Mouse (Mus musculus) adrenal gland, postnatal 25 days (tissue): ENCODE results near the gene Vmn2r54. TPM values are rescaled to one million over a fixed set of nuclear protein-coding genes. Genes with fewer than 3 reads are reported as not detected.
"Not testable (repeated sequence)": the region's sequence is repeated elsewhere in the genome, so short reads cannot be mapped to it uniquely, and the experiment has no call there.

Experiments
- DNase-seq: peaks from one replicate; pipeline ENCODE4 v3.0.0; 2021; ENCODE audit warnings: mixed read lengths
- long read RNA-seq: library from polyadenylated mRNA; stranded (forward); transcript quantifications from one replicate; pipeline ENCODE4 v2.0.0, GENCODE M21; 2021
- total RNA-seq: library from RNA; stranded (reverse); gene quantifications from 2 replicates; pipeline ENCODE4 v1.2.3, GENCODE M21; 2021

Gene Vmn2r54
- not detected in 2 replicates for total RNA-seq
- long read RNA-seq = 0 reads

DNA sequence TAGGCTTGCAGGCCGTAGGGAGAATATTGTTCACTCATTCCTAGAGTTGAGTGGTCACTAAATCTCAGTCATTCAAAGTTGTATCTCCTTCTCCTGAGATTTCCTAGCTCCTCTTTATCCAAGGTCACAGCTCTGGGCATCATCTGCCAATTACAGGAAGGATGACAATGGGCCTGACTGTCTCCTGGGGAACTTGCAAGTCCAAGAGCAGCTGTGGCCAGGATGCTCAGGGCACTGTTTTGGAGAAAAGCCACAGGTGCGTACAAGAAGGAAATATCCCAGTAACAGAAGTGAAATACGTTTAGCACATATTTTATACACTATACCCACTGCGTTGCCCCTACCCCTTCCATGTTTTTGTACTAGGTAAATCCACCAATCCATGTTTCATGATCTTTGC is at the start of gene Vmn2r54:
TSS of gene Vmn2r54 (minus strand) at position 101 of the 400 bp plus-strand sequence.
- DNase-seq = not testable (repeated sequence)

DNA sequence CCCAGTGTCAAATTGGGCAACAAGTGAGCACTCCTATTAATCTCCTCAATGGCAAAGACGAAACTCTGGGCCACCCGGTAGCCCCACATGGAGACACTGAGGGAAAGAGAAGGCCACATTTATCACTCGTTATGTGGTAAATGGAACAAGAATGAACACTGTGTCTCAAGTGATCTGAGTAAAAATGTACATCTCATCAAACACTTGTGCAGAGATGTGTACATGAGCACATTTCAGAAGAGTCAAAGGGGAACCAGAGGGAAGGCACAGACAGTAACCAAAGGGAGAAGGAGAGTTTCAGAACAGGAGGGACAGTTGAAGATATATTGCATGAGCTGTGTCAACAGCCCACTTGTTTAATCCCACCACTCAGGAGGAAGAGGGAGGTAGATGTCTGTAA is 44.8 kb upstream of the Vmn2r54 start, which contains the start of gene Vmn2r55:
TSS of gene Vmn2r55 (minus strand) at position 101 of the 400 bp plus-strand sequence.
- not testable (repeated sequence) for DNase-seq

DNA sequence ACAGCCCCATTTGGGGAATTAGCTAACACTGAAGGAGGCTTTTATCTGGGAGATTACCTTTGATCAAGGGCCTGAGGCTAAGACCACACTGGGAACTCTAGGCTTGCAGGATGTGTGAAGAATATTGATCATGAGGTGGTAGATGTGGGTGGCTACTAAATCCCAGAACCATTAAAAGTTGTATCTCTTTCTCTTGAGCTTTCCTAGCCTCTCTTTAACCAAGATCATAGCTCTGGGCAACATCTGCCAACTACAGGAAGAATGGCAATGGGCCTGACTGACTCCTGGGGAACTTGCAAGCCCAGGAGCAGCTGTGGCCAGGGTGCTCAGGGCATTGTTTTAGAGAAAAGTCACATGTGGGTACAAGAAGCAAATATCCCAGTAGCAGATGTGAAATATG is 31.4 kb downstream of the Vmn2r54 start, which contains the start of gene Vmn2r53:
TSS of gene Vmn2r53 (minus strand) at position 101 of the 400 bp plus-strand sequence.
- no peak for DNase-seq

Other genes with a start within 250 kb of the Vmn2r54 start
- 6.4 and 7.9 TPM in 2 replicates for gene Zfp551, start 217.6 kb downstream of the Vmn2r54 start, total RNA-seq
- 11.8 and 15.8 TPM in 2 replicates for gene Zfp606, start 162.0 kb downstream of the Vmn2r54 start, total RNA-seq
- gene 2900092C05Rik, start 127.8 kb downstream of the Vmn2r54 start, total RNA-seq = not detected in 2 replicates
- 0.03 TPM in 1 of 2 replicates, not detected in the other for gene Vmn2r53, start 31.5 kb downstream of the Vmn2r54 start, total RNA-seq
- not detected in 2 replicates for gene Vmn2r55, start 44.7 kb upstream of the Vmn2r54 start, total RNA-seq
- not detected in 2 replicates for gene Vmn2r56, start 94.7 kb upstream of the Vmn2r54 start, total RNA-seq
- gene Zscan18, start 163.3 kb upstream of the Vmn2r54 start, total RNA-seq = 5.8 and 8.1 TPM in 2 replicates
- gene Zfp329, start 178.5 kb upstream of the Vmn2r54 start, total RNA-seq = 15.1 and 15.2 TPM in 2 replicates
- gene Zfp110, start 194.4 kb upstream of the Vmn2r54 start, total RNA-seq = 23.1 and 27.2 TPM in 2 replicates
- 3.6 and 3.7 TPM in 2 replicates for gene Zfp128, start 240.9 kb upstream of the Vmn2r54 start, total RNA-seq